Mouse (Mus musculus): ENCODE measurements around the gene Itga1.

Itga1 gene

GRCm38 (mm10) chr13:115096965-115097364 lies 4.8 kb downstream of the Itga1 start:
- no peak for DNase-seq

GRCm38 (mm10) chr13:115096216-115096615 lies 5.5 kb downstream of the Itga1 start:
- DNase-seq: peak; percentile 33 to 66

DNA sequence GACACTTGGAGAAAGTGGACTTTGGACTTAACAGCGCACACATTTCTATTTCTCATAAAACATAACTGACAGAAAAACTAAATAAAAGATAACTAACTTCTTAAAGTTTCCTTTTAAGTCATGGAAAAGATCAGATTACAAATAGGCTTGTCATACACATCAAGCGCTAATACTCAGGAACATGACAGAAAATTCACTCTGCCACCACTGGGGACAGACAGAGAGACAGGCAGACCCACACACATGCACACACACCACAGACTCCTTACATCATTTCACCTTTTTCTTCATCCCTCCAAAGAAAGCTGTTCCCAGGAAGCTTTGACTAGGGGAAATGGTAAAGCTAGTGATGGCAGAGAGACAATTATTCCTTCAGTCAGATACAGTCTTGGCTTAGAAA lies 6.4 kb downstream of the Itga1 start:
- DNase-seq: no peak

- peak in 1 of 2 experiments; percentile 21 for DNase-seq
Measured at GRCm38 (mm10) chr13:115091511-115091910, 10.3 kb downstream of the Itga1 start.

- no peak for DNase-seq
Measured at GRCm38 (mm10) chr13:115090977-115091445, 10.8 kb downstream of the Itga1 start.

- peak; percentile 96 to 98 for DNase-seq
Measured at GRCm38 (mm10) chr13:115090069-115090976, 11.4 kb downstream of the Itga1 start, which contains the start of gene Pelo. Pelo (minus strand) TSS chr13:115090186.

DNA sequence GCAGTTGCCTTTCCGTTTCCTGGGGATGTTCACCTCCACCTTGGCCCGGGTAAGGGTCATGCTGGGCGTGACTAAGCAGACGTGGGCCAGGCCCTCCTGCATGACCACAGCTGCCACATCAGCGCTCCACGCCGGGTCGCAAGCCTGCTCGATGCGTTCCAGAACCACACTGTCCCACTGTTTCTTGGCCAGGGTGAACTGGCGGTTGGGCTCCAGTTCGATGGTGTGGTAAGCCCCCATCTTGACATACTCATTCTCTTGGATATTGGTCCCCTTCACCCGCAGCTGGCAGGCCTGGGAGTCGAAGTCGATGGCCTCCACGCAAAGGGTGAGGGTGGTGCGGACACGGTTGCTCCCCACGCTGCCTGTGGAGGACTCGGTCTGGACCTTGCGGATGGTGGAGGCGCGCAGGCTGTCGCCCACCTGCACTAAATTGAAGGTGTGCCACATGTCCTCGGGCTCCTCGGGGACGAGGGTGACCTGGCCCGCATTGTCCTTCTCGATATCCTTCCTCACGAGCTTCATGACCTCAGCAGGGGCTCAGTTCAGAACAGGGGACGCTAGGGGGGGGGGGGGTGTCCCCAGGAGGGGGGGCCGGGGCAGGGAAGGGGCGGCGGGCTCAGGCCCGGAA lies 12.3 kb downstream of the Itga1 start:
- DNase-seq: peak; percentile 63 to 80

DNA sequence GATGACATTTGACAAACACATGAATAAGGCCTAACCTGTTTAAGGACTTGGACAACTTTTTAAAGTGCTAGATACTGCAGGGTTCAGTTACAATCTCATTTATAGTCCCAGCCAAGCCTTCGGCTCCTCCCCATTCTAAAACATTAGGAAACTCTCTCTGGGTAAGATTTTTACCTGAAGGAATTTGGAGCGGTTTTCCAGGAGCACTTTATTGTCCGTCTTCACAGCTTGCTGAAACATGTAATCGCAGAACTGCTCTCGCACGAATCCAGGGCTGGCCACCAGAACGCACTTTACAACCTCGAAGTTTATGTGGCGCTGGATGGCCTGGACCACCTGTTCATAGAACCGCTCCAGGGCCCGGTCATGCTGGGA lies 12.8 kb downstream of the Itga1 start:
- DNase-seq: no peak

DNA sequence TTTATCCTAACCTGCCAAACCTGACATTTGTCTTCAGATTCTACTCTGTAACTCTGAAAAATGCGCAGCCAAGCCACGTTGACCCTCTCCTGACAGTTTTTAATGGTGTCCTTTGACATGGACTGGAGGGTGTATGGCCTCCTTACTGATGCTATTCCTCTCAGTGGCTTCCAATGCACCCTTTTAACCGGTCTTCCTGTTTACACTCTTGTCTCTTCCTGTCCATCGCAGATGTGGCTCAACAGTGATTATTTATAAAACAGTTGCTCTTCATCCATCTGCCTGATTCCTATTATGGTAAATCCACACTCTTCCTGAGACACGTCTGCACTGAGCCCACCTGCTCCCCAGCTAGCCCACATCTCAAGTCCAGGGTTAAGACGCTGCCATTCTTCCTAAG lies 15.8 kb downstream of the Itga1 start:
- no peak for DNase-seq

- no peak for DNase-seq
Measured at GRCm38 (mm10) chr13:115082339-115082738, 19.4 kb downstream of the Itga1 start.

GRCm38 (mm10) chr13:115079996-115080585 lies 21.7 kb downstream of the Itga1 start:
- DNase-seq: peak; percentile 38 to 44

GRCm38 (mm10) chr13:115078997-115079685 lies 22.6 kb downstream of the Itga1 start:
- DNase-seq: no peak

GRCm38 (mm10) chr13:115077346-115078134 lies 24.2 kb downstream of the Itga1 start:
- DNase-seq: peak; percentile 68 to 84

- no peak for DNase-seq
Measured at GRCm38 (mm10) chr13:115072386-115072785, 29.4 kb downstream of the Itga1 start.

- DNase-seq: peak; percentile 65 to 72
Measured at GRCm38 (mm10) chr13:115071431-115071830, 30.3 kb downstream of the Itga1 start.

GRCm38 (mm10) chr13:115067968-115068330 lies 33.8 kb downstream of the Itga1 start:
- DNase-seq: no peak

DNA sequence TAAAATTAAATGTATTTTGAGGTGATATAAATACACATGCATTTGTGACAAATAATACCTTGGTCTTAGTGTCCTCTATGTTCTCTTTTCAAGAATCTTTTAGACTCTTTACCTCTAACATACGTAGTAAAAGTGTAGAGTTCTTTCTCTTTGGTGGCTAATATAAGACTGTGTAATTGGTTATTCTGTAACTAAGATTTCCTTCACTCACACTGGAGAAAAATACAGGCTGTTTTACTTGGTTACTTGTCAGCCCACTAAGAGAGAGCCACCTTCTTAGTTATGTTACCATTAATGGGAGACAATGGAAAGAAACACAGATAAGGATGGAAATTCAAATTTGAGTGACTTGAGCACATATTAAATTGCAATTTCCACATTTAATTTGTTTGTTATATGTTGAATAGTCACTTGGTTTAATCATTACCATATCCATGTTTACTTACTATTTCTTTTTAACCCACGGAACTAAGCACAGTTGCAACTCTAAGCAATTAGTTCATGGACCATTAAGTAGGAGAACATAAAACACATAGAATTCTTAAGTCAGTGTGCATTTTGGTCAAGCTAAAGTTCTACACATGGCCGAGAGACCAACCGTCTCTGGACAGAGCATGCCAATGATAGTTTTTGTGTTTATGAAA lies 34.3 kb downstream of the Itga1 start:
- no peak for DNase-seq

DNA sequence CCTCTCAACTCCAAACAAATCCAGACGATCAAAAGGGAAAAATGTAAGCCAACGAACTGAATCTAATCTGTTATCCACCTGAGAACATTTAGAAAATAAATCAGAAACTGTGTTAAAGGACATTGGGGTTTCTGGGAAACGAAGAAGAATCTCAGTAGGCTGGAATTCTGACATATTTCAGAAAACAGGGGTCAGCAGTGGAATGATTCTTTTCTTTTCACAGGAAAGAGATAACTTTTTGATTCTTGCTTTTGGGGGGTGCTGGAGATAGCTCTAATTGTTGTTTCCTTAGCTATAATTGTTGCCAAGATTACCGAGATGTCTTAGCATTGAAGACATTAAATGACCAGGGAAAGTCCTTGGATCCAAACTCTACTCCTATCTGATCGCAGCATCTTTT lies 44.2 kb downstream of the Itga1 start:
- no peak for DNase-seq

DNA sequence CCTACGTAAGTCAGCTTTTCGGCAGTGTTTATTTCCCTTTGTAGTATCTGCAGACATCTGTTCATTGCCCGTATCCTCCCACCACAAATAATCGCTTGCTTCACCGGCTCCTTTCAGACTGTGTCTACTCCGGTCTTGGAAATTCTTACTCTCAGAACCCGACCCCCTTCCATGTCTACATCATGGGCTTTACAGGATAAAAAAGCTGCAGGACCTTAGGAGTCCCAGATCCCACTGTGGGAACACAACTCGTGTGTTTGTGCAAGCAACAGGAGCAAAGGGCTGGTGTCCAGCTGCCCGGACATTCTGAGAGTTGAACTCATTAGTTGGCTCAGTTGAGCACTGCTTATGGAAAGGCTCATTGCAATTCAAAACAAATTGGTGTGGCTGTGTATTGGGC lies 47.0 kb downstream of the Itga1 start:
- DNase-seq: peak in 1 of 2 experiments; percentile 38

DNA sequence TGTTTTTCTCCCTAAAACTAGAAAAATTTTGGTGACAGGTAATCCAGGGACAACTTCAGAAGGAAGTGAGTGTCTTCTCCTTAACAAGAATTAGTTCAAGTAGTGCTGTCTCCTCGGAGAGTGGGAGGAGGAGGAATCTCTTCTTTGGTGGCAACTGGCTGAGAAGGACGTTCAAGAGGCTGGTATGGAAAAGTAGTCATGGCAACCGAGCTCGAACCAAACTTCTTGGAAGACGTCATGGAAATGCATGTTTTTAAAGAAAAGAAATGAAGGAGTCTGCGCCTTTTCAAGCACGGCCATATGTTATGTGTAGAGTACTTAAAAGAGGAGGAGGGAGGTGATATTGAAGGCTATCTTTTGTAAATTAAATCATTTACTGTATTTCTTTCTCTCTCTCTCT lies 49.2 kb downstream of the Itga1 start:
- no peak for DNase-seq

All from kidney, postnatal 25 days (tissue).